Mouse (Mus musculus) myocyte (in vitro differentiated cells): ENCODE measurements at regions not wholly inside any gene's neighbourhood (a gene's known extent, or its start where the extent isn't known, plus 50 kb on each side); places are given as distances from the start of the nearest gene placed in this dataset.

ENCODE experiments used
- CEBPB ChIP-seq: IDR thresholded peaks from 2 replicates; pipeline ENCODE4 v1.6.1; 2011; ENCODE audit warnings: mild to moderate bottlenecking, moderate library complexity; ENCODE audit not compliant: poor library complexity, insufficient read depth, severe bottlenecking
- MAX ChIP-seq: IDR thresholded peaks from one replicate; pipeline ENCODE4 v1.6.1; 2011; ENCODE audit warnings: low read depth, mild to moderate bottlenecking, control low read depth
- MYOD1 ChIP-seq, 3 experiments: IDR thresholded peaks; one replicate each; pipeline ENCODE4 v1.6.1; 2011; ENCODE audit warnings: control low read depth in 2 of 3, low read depth in 2 of 3, mild to moderate bottlenecking in 2 of 3, moderate library complexity in 1 of 3; ENCODE audit not compliant: insufficient read length in 2 of 3, control insufficient read depth in 1 of 3
- POLR2A ChIP-seq: IDR thresholded peaks from one replicate; pipeline ENCODE4 v1.6.1; 2011; ENCODE audit warnings: low read depth, mild to moderate bottlenecking, control low read depth, moderate library complexity; ENCODE audit not compliant: insufficient read length
- POLR2AphosphoS2 ChIP-seq: IDR thresholded peaks from one replicate; pipeline ENCODE4 v1.6.1; 2011; ENCODE audit warnings: low read depth, control low read depth; ENCODE audit not compliant: insufficient read length
- TCF12 ChIP-seq: IDR thresholded peaks from one replicate; pipeline ENCODE4 v1.6.1; 2011; ENCODE audit warnings: mild to moderate bottlenecking, control low read depth; ENCODE audit not compliant: poor library complexity, insufficient read depth, severe bottlenecking

- TF ChIP-seq POLR2AphosphoS2: no peak
- no peak for TF ChIP-seq POLR2A
- TF ChIP-seq TCF12: no peak
- no peak for TF ChIP-seq CEBPB
- TF ChIP-seq MYOD1 (IDR thresholded peaks at IDR 0.05; ENCODE audit: control insufficient read depth in 1 of 3, insufficient read length in 2 of 3, low read depth in 2 of 3): no peak
- no peak for TF ChIP-seq MAX
Observed at GRCm38 (mm10) chr12:106411075-106411474, 401.0 kb downstream of the Vrk1 start.
